Mouse (Mus musculus) right cerebral cortex, adult 18-20 months (tissue): Measurements from ENCODE around the gene Vmn1r119.
"Not testable (repeated sequence)": the region's sequence is repeated elsewhere in the genome, so short reads cannot be mapped to it uniquely, and the experiment has no call there.

Experiments used
- DNase-seq: peaks from one replicate; pipeline ENCODE4 v3.0.0; 2022; ENCODE audit warnings: mixed read lengths

Vmn1r119 gene

DNA sequence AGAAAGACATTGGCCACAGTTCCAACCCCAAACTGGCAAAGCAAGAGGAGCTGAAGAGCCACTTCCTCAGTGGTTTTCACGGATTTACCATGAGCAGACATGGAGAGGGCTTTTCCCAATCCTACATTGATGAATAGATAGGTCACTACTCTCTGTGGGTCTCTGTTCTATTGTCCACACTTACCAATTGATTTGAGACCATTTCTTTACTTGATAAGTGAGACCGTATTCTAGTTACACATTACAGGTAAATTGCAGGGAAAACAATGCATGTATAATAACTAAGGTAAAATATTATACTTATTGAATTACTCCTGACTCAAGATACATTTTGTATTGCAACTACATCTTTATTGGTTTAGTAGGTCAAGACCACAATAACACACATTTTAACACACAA lies at the start of gene Vmn1r119:
Gene Vmn1r119 (minus strand): TSS at position 101 of the 400 bp plus-strand sequence.
- DNase-seq: not testable (repeated sequence)

DNA sequence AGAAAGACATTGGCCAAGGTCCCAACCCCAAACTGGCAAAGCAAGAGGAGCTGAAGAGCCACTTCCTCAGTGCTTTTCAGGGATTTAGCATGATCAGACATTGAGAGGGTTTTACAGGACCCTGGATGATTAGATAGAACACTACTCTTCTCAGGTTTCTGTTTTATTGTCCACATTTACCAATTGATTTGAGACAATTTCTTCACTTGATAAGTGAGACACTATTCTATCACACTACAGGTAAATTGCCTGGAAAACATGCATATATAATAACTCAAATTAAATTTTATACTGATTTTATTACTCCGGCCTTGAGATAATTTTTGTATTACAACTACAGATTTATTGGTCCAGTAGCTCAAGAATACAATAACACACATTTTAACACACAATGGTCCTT lies 41.4 kb upstream of the Vmn1r119 start, which contains the start of gene Vmn1r120:
Gene Vmn1r120 (minus strand): TSS at position 101 of the 400 bp plus-strand sequence.
- not testable (repeated sequence) for DNase-seq
